Mouse (Mus musculus): ENCODE results near the gene Gpr18. TPM values are rescaled to one million over a fixed set of nuclear protein-coding genes. Genes with fewer than 3 reads are reported as not detected.
A peak's percentile ranks its signal among the peaks of the same experiment; 100 is the strongest.
"Not testable (repeated sequence)": the region's sequence is repeated elsewhere in the genome, so short reads cannot be mapped to it uniquely, and the experiment has no call there.

The Gpr18 gene
- polyA plus RNA-seq, 1 experiment from 2014 or later, result 0.32 TPM

GRCm38 (mm10) chr14:121877640-121878039 is 37.9 kb downstream of the Gpr18 start:
- ATAC-seq, result no peak
- WGBS, result 40% methylated on average over 8 of the region's 8 CpGs

DNA sequence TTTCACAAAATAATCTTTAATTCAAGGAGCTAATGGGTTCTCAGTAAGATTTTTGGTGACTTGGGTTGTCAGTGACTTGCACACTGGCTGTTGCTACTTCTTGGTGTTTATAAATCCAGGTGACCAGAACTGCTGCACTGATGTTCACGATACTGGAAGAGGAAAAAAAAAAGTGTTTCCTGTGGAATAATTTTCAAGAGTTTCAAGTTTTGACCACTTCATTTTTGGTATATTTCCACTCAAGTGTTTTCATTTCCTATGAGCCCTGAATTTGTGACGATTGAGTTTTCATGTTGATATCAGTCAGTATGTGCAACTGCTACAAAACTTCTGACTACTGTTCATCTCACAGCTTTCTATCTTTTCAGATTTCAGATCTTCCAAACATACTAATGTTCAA is 38.7 kb downstream of the Gpr18 start:
- no peaks in the 10 kb centered on the region for H3K4me1 ChIP-seq (ENCODE audit: insufficient read depth, low read depth, low read length)
- no peak overlapping the region for H3K9ac ChIP-seq (replicated peaks; ENCODE audit: low read depth)
- 79% methylated on average over 2 of the region's 2 CpGs for WGBS
- no peaks in the 10 kb centered on the region for H3K36me3 ChIP-seq (ENCODE audit: insufficient read depth, low read length)
- no peak for DNase-seq (ENCODE audit: low spot score)
- H3K9me3 ChIP-seq (ENCODE audit: low read length), result no peaks in the 10 kb centered on the region
- ATAC-seq, result no peak
- TF ChIP-seq CTCF (IDR thresholded peaks at IDR 0.05) (no peak), EP300 (IDR thresholded peaks at IDR 0.05) (no peak)
- H3K4me3 ChIP-seq (ENCODE audit: low read depth, low read length), result no peak overlapping the region
- no peak overlapping the region for H3K4me2 ChIP-seq (replicated peaks; ENCODE audit: low read depth, low read length)
- H3K27me3 ChIP-seq (replicated peaks; ENCODE audit: insufficient read depth, low read length), result no peaks in the 10 kb centered on the region
- H3K27ac ChIP-seq (ENCODE audit: low read length), result no peak overlapping the region

More at GRCm38 (mm10) chr14:121877640-121878039, 37.9 kb downstream of the Gpr18 start:
- H3K36me3 ChIP-seq (ENCODE audit: insufficient read depth, low read length), result no peaks in the 10 kb centered on the region
- peak overlapping the region; percentile 90 for H3K27ac ChIP-seq (ENCODE audit: low read length)
- H3K4me1 ChIP-seq (ENCODE audit: insufficient read depth, low read depth, low read length), result no peaks in the 10 kb centered on the region
- H3K27me3 ChIP-seq (replicated peaks; ENCODE audit: insufficient read depth, low read length), result no peaks in the 10 kb centered on the region
- DNase-seq (ENCODE audit: low spot score), result no peak
- no peaks in the 10 kb centered on the region for H3K9me3 ChIP-seq (ENCODE audit: low read length)
- H3K4me2 ChIP-seq (replicated peaks; ENCODE audit: low read depth, low read length), result peak overlapping the region; percentile 100
- peak overlapping the region; percentile 96 for H3K4me3 ChIP-seq (ENCODE audit: low read depth, low read length)
- no peak for TF ChIP-seq CTCF (IDR thresholded peaks at IDR 0.05)
- TF ChIP-seq EP300 (IDR thresholded peaks at IDR 0.05), result no peak
- H3K9ac ChIP-seq (replicated peaks; ENCODE audit: low read depth), result peak overlapping the region; percentile 87; the same call in 1 of the 2 replicates

GRCm38 (mm10) chr14:121876190-121876589 is 39.4 kb downstream of the Gpr18 start:
- H3K9me3 ChIP-seq (ENCODE audit: low read length); ATAC-seq; H3K4me1 ChIP-seq (ENCODE audit: insufficient read depth, low read depth, low read length); H3K27me3 ChIP-seq (replicated peaks; ENCODE audit: insufficient read depth, low read length); H3K9ac ChIP-seq (replicated peaks; ENCODE audit: low read depth); H3K36me3 ChIP-seq (ENCODE audit: insufficient read depth, low read length); H3K4me3 ChIP-seq (ENCODE audit: low read depth, low read length); H3K27ac ChIP-seq (ENCODE audit: low read length); H3K4me2 ChIP-seq (replicated peaks; ENCODE audit: low read depth, low read length); DNase-seq (ENCODE audit: low spot score): not testable (repeated sequence)
- WGBS, result 61% methylated on average over 2 of the region's 2 CpGs

GRCm38 (mm10) chr14:121873646-121874045 is 41.9 kb downstream of the Gpr18 start:
- H3K27ac ChIP-seq (ENCODE audit: low read length), result no peak overlapping the region
- TF ChIP-seq CTCF (IDR thresholded peaks at IDR 0.05) (no peak), EP300 (IDR thresholded peaks at IDR 0.05) (no peak)
- no peak overlapping the region for H3K9ac ChIP-seq (replicated peaks; ENCODE audit: low read depth)
- ATAC-seq (no peak), DNase-seq (ENCODE audit: low spot score) (no peak)
- no peaks in the 10 kb centered on the region for H3K4me1 ChIP-seq (ENCODE audit: insufficient read depth, low read depth, low read length)
- no peak overlapping the region for H3K4me3 ChIP-seq (ENCODE audit: low read depth, low read length)
- H3K9me3 ChIP-seq (ENCODE audit: low read length), result no peaks in the 10 kb centered on the region
- H3K27me3 ChIP-seq (replicated peaks; ENCODE audit: insufficient read depth, low read length), result no peaks in the 10 kb centered on the region
- no peaks in the 10 kb centered on the region for H3K36me3 ChIP-seq (ENCODE audit: insufficient read depth, low read length)
- 76% methylated on average over 4 of the region's 4 CpGs for WGBS
- no peak overlapping the region for H3K4me2 ChIP-seq (replicated peaks; ENCODE audit: low read depth, low read length)

DNA sequence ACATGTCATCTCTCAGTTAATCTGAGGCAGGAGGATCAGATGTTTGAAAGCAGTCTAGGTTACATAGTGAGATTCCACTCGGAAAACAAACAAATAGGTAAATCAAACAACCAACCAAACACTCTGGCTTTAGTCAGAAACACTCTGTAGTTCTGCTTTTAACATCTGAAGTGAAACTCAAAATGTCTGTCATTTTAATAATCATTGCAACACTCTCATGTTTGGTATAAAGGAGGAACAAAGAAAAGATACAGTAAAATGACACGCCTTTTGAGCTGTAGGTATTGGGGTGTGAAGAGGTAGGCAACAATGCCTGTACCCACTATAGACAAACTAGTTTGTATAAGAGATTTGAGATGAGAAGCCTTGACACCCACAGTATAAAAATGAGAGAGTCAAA is 42.4 kb downstream of the Gpr18 start:
- H3K27me3 ChIP-seq (replicated peaks; ENCODE audit: insufficient read depth, low read length), result no peaks in the 10 kb centered on the region
- no peak overlapping the region for H3K9ac ChIP-seq (replicated peaks; ENCODE audit: low read depth)
- ATAC-seq (no peak), DNase-seq (ENCODE audit: low spot score) (no peak)
- no peak overlapping the region for H3K4me2 ChIP-seq (replicated peaks; ENCODE audit: low read depth, low read length)
- no peak overlapping the region for H3K4me3 ChIP-seq (ENCODE audit: low read depth, low read length)
- H3K4me1 ChIP-seq (ENCODE audit: insufficient read depth, low read depth, low read length), result no peaks in the 10 kb centered on the region
- 63% methylated on average over 2 of the region's 2 CpGs for WGBS
- TF ChIP-seq EP300 (IDR thresholded peaks at IDR 0.05), result no peak
- TF ChIP-seq CTCF (IDR thresholded peaks at IDR 0.05), result no peak
- no peaks in the 10 kb centered on the region for H3K36me3 ChIP-seq (ENCODE audit: insufficient read depth, low read length)
- H3K9me3 ChIP-seq (ENCODE audit: low read length), result no peaks in the 10 kb centered on the region
- H3K27ac ChIP-seq (ENCODE audit: low read length), result no peak overlapping the region

DNA sequence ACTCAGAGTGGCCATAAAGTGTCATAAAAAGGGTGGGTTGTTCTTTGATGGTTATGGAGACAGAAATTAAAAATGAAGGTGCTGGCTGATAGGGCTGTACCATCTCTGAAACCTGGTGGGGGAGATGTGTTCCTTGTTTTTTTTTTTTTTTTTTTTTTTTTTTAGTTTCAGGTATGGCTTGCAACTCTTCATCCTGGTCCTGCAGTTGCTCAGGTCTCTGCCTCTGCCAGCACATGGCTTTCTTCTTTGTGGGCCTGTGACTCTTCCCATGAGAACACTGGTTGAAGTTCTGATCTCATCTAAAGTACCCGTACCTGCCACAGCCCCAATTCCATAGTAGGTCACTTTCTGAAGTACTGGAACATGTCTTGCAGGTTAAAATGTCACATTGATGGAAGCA is 42.8 kb downstream of the Gpr18 start:
- Histone ChIP-seq H3K27ac (ENCODE audit: low read length) (no peak overlapping the region), H3K36me3 (ENCODE audit: insufficient read depth, low read length) (no peaks in the 10 kb centered on the region), H3K27me3 (replicated peaks; ENCODE audit: insufficient read depth, low read length) (no peaks in the 10 kb centered on the region), H3K9me3 (ENCODE audit: low read length) (no peaks in the 10 kb centered on the region), H3K4me1 (ENCODE audit: insufficient read depth, low read depth, low read length) (no peaks in the 10 kb centered on the region), H3K4me3 (ENCODE audit: low read depth, low read length) (no peak overlapping the region), H3K4me2 (replicated peaks; ENCODE audit: low read depth, low read length) (no peak overlapping the region), H3K9ac (replicated peaks; ENCODE audit: low read depth) (no peak overlapping the region)
- TF ChIP-seq EP300 (IDR thresholded peaks at IDR 0.05), result no peak
- TF ChIP-seq CTCF (IDR thresholded peaks at IDR 0.05), result no peak
- DNase-seq (ENCODE audit: low spot score) (no peak), ATAC-seq (no peak)
- 76% methylated on average over 1 of the region's 1 CpGs for WGBS

- no peak for TF ChIP-seq CTCF (IDR thresholded peaks at IDR 0.05)
- no peak for TF ChIP-seq EP300 (IDR thresholded peaks at IDR 0.05)
- Histone ChIP-seq H3K27ac (ENCODE audit: low read length) (no peak overlapping the region), H3K4me2 (replicated peaks; ENCODE audit: low read depth, low read length) (no peak overlapping the region), H3K4me1 (ENCODE audit: insufficient read depth, low read depth, low read length) (no peaks in the 10 kb centered on the region), H3K27me3 (replicated peaks; ENCODE audit: insufficient read depth, low read length) (no peaks in the 10 kb centered on the region), H3K9me3 (ENCODE audit: low read length) (no peaks in the 10 kb centered on the region), H3K4me3 (ENCODE audit: low read depth, low read length) (no peak overlapping the region), H3K36me3 (ENCODE audit: insufficient read depth, low read length) (no peaks in the 10 kb centered on the region), H3K9ac (replicated peaks; ENCODE audit: low read depth) (no peak overlapping the region)
- WGBS, result 63% methylated on average over 1 of the region's 1 CpGs
- DNase-seq (ENCODE audit: low spot score) (no peak), ATAC-seq (peak; percentile 49)
These were observed 46.5 kb downstream of the Gpr18 start for GRCm38 (mm10) chr14:121869111-121869510.
